ENCODE assay signal across 8 mouse cellular contexts in the genomic region with DNA sequence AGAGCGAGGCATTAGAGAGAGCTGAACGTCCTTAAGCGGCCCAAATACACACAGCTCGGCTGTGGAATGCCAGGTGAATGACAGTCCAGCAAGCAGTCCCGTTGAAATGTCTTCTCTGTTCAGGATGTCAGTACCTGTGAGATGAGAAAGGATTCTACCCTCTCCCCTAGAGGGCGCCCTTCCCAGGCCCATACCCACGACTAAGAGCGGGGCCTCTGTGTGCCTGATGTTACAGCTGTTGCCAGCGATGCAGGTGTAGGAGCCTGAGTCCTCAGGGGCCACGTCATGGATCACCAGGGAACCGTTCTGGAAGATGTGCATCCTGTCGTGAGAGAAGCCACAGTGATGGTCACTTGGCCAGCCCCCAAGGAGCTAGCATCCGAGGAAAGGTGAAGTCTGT. TPM values are rescaled to one million over a fixed set of nuclear protein-coding genes. Genes with fewer than 3 reads are reported as not detected.
DNase-seq lines count a peak whose midpoint lies in the region; ATAC-seq and TF ChIP-seq lines count a peak whose summit lies in the region.
"Had no signal": no experiment of that assay in that cellular context is flagged by ENCODE, and none has a peak within 500 bp of the region (broad histone marks: within the 10 kb centered on the region; RNA-seq: fewer than 3 reads in every experiment).

No protein-coding gene starts in this region.

- ATAC-seq in liver, embryonic 14.5 days (ENCODE audit: insufficient read depth): no peak
- no peak for ATAC-seq in liver, embryonic 12.5 days
- no peak for ATAC-seq in hindbrain, embryonic 12.5 days (ENCODE audit: low FRiP score)
- no peak for ATAC-seq in inflammation-experienced regulatory T-cells, adult 6 months

- WGBS in liver, embryonic 14.5 days (ENCODE audit: insufficient replicate concordance): 65% methylated on average over 13 of the region's 13 CpGs
- WGBS in liver, embryonic 12.5 days (ENCODE audit: insufficient replicate concordance): 67% methylated on average over 13 of the region's 13 CpGs
- 90% methylated on average over 13 of the region's 13 CpGs for WGBS in hindbrain, embryonic 12.5 days

- no peak for DNase-seq in liver, embryonic 14.5 days (ENCODE audit: low read depth in 3 of 3, low spot score in 3 of 3)
- peak; percentile 27 for DNase-seq in T-cell, adult 2 months (ENCODE audit: low spot score)
- peak; percentile 25 for DNase-seq in kidney, postnatal 14 days
- DNase-seq in thymus, postnatal 0 days (ENCODE audit: low spot score): peak; percentile 51

- TF ChIP-seq CTCF in liver, embryonic 14.5 days (IDR thresholded peaks at IDR 0.05; ENCODE audit: low read depth): peak; percentile 74

- H3K4me1 ChIP-seq in liver, embryonic 14.5 days (replicated peaks; ENCODE audit: control insufficient read depth in 2 of 2, insufficient read depth in 2 of 2, low read length in 1 of 2): no peaks in the 10 kb centered on the region
- no peaks in the 10 kb centered on the region for H3K4me1 ChIP-seq in liver, embryonic 12.5 days
- no peaks in the 10 kb centered on the region for H3K4me1 ChIP-seq in hindbrain, embryonic 12.5 days
- H3K4me1 ChIP-seq: limb, embryonic 13.5 days had no signal

- no peak overlapping the region for H3K4me3 ChIP-seq in liver, embryonic 14.5 days (ENCODE audit: insufficient read depth in 1 of 2, low read depth in 2 of 2, low read length in 2 of 2)
- no peak overlapping the region for H3K4me3 ChIP-seq in liver, embryonic 12.5 days
- no peak overlapping the region for H3K4me3 ChIP-seq in hindbrain, embryonic 12.5 days
- H3K4me3 ChIP-seq: limb, embryonic 13.5 days had no signal

- H3K4me2 ChIP-seq in liver, embryonic 14.5 days (ENCODE audit: low read depth): no peak overlapping the region
- H3K4me2 ChIP-seq in liver, embryonic 12.5 days: no peak overlapping the region
- no peak overlapping the region for H3K4me2 ChIP-seq in hindbrain, embryonic 12.5 days (replicated peaks)
- H3K4me2 ChIP-seq: limb, embryonic 13.5 days had no signal

- TF ChIP-seq EP300 in liver, embryonic 14.5 days (IDR thresholded peaks at IDR 0.05; ENCODE audit: low read depth): no peak

- no peak overlapping the region for H3K9ac ChIP-seq in liver, embryonic 14.5 days (replicated peaks)
- no peak overlapping the region for H3K9ac ChIP-seq in liver, embryonic 12.5 days
- no peak overlapping the region for H3K9ac ChIP-seq in hindbrain, embryonic 12.5 days
- H3K9ac ChIP-seq: limb, embryonic 13.5 days had no signal

- no peaks in the 10 kb centered on the region for H3K27me3 ChIP-seq in liver, embryonic 14.5 days (ENCODE audit: control insufficient read depth, insufficient read depth, low read length)
- no peaks in the 10 kb centered on the region for H3K27me3 ChIP-seq in liver, embryonic 12.5 days (replicated peaks)
- H3K27me3 ChIP-seq in hindbrain, embryonic 12.5 days: no peaks in the 10 kb centered on the region
- H3K27me3 ChIP-seq: limb, embryonic 13.5 days had no signal

- H3K36me3 ChIP-seq in liver, embryonic 14.5 days (replicated peaks; ENCODE audit: control insufficient read depth, insufficient read depth, low read depth): no peaks in the 10 kb centered on the region
- peaks cover 65% of the 10 kb centered on the region for H3K36me3 ChIP-seq in liver, embryonic 12.5 days
- peaks cover 87% of the 10 kb centered on the region for H3K36me3 ChIP-seq in hindbrain, embryonic 12.5 days

- no peaks in the 10 kb centered on the region for H3K9me3 ChIP-seq in liver, embryonic 14.5 days (ENCODE audit: control insufficient read depth, low read length)
- H3K9me3 ChIP-seq in liver, embryonic 12.5 days (replicated peaks): 0 out of 2 replicates have a peak, but pooled peaks cover 3% of the 10 kb centered on the region
- H3K9me3 ChIP-seq in hindbrain, embryonic 12.5 days (replicated peaks): no peaks in the 10 kb centered on the region

- no peak overlapping the region for H3K27ac ChIP-seq in liver, embryonic 14.5 days
- no peak overlapping the region for H3K27ac ChIP-seq in liver, embryonic 12.5 days
- no peak overlapping the region for H3K27ac ChIP-seq in hindbrain, embryonic 12.5 days
- H3K27ac ChIP-seq: limb, embryonic 13.5 days had no signal

RNA-seq across cellular contexts. Expression of a gene that starts 20.1 kb away (rescaled TPM):
- 16.0 and 22.0 TPM in 2 replicates for polyA plus RNA-seq in liver, embryonic 14.5 days (2012; rRNA removed)
- polyA plus RNA-seq in liver, embryonic 14.5 days (2014; fragmentation: Nextera tagmentation; extraction: Ambion mirVana): 2.5 and 2.6 TPM in 2 replicates
- polyA plus RNA-seq in liver, embryonic 12.5 days (2016; fragmentation: Nextera tagmentation; extraction: Ambion mirVana): 6.6 and 6.8 TPM in 2 replicates
- polyA plus RNA-seq in thymus, postnatal 0 days (2015; fragmentation: Nextera tagmentation; extraction: Ambion mirVana): 5.0 and 7.5 TPM in 2 replicates
- 5.9 and 8.1 TPM in 2 replicates for polyA plus RNA-seq in hindbrain, embryonic 12.5 days (2016; fragmentation: Nextera tagmentation; extraction: Ambion mirVana)
- 10 to 100 TPM in 1 of 3 experiments, 1 to 10 TPM in 2; 4.8 to 15.7 (median 7.7) TPM for polyA plus RNA-seq in inflammation-experienced regulatory T-cells, adult 6 months (2017; shearing (Covaris generic))

RNA-seq across cellular contexts. Expression of a gene that starts 29.9 kb away (rescaled TPM):
- polyA plus RNA-seq in liver, embryonic 14.5 days (2012; rRNA removed): 0.59 and 0.92 TPM in 2 replicates
- 0.34 and 0.46 TPM in 2 replicates for polyA plus RNA-seq in liver, embryonic 14.5 days (2014; fragmentation: Nextera tagmentation; extraction: Ambion mirVana)
- polyA plus RNA-seq in liver, embryonic 12.5 days (2016; fragmentation: Nextera tagmentation; extraction: Ambion mirVana): 0.69 and 0.93 TPM in 2 replicates
- 2.5 and 2.8 TPM in 2 replicates for polyA plus RNA-seq in thymus, postnatal 0 days (2015; fragmentation: Nextera tagmentation; extraction: Ambion mirVana)
- 14.1 and 14.9 TPM in 2 replicates for polyA plus RNA-seq in hindbrain, embryonic 12.5 days (2016; fragmentation: Nextera tagmentation; extraction: Ambion mirVana)
- polyA plus RNA-seq in inflammation-experienced regulatory T-cells, adult 6 months (2017; shearing (Covaris generic)): 1 to 10 TPM in 2 of 3 experiments, under 1 TPM in 1; 0.78 to 7.5 (median 3.1) TPM

RNA-seq across cellular contexts. Expression of a gene that starts 53.2 kb away (rescaled TPM):
- 3.6 and 3.7 TPM in 2 replicates for polyA plus RNA-seq in liver, embryonic 14.5 days (2012; rRNA removed)
- polyA plus RNA-seq in liver, embryonic 14.5 days (2014; fragmentation: Nextera tagmentation; extraction: Ambion mirVana): 3.0 and 3.4 TPM in 2 replicates
- polyA plus RNA-seq in liver, embryonic 12.5 days (2016; fragmentation: Nextera tagmentation; extraction: Ambion mirVana): 16.8 and 17.7 TPM in 2 replicates
- polyA plus RNA-seq in thymus, postnatal 0 days (2015; fragmentation: Nextera tagmentation; extraction: Ambion mirVana): 24.7 and 25.1 TPM in 2 replicates
- polyA plus RNA-seq in hindbrain, embryonic 12.5 days (2016; fragmentation: Nextera tagmentation; extraction: Ambion mirVana): 80.9 and 81.9 TPM in 2 replicates
- not detected for polyA plus RNA-seq in inflammation-experienced regulatory T-cells, adult 6 months (2017; shearing (Covaris generic))

Comparison
In these comparisons a context has a peak if more than half of its experiments do, and no peak if none do; other contexts are left out.
1. DNase-seq: peak in T-cell, adult 2 months (single experiment), kidney, postnatal 14 days (single experiment) and thymus, postnatal 0 days (single experiment); none in liver, embryonic 14.5 days (0 of 3).